Comparison of ENCODE assay signal across 27 mouse cellular contexts in the genomic region with DNA sequence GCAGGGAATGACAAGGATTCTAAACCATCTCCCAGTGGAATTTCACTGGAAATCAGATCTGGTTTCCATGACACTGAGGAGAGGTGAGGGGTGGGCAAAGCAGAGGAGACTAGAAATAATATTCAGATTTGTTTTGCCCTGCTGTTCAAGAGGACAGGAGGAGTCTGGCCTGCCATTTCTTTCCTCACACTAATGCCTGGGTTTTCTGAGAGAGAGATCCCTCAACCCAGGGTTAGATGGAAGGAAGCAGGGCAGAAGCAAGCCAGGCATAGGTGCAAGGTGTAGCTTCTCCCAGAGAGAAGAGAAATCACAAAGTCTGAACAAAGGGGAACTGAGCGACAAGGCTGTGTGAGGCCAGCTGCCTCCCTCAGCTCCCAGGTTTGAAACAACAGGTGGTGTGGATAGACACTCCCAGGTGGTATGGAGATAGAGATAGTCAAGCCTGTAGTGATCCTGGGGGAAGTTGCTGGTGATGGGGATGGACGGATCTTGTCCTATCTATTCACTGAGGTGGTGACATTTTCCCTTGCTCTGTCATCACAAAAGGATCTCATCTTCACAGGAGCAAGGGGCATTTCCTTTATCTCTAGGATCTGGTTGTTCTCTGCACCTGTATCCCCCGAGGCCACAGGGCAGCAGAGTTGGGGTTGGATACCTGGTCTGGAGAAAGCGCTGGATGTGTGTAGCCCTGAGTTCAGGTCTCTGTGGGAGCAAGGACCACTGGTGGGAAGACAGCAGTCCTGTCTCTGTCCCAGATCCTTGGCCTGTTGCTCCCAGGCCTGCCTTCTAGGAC. TPM values are rescaled to one million over a fixed set of nuclear protein-coding genes. Genes with fewer than 3 reads are reported as not detected.
"Had no signal": no experiment of that assay in that cellular context is flagged by ENCODE, and none has a peak within 500 bp of the region (broad histone marks: within the 10 kb centered on the region; RNA-seq: fewer than 3 reads in every experiment).

No protein-coding gene starts in this region.

- H3K4me2 ChIP-seq: kidney, embryonic 15.5 days; limb, embryonic 13.5 days; liver, embryonic 12.5 days; liver, embryonic 15.5 days; lung, embryonic 15.5 days; midbrain, embryonic 15.5 days; stomach, embryonic 15.5 days had no signal

- H3K9me3 ChIP-seq: kidney, embryonic 15.5 days; limb, embryonic 13.5 days; liver, embryonic 12.5 days; liver, embryonic 15.5 days; lung, embryonic 15.5 days; midbrain, embryonic 15.5 days; stomach, embryonic 15.5 days had no signal

- H3K4me3 ChIP-seq: kidney, embryonic 15.5 days; limb, embryonic 10.5 days; limb, embryonic 13.5 days; liver, embryonic 12.5 days; liver, embryonic 15.5 days; lung, embryonic 15.5 days; megakaryocyte, embryonic 14.5 days; midbrain, embryonic 10.5 days; midbrain, embryonic 15.5 days; stomach, embryonic 15.5 days had no signal

- ATAC-seq: intestine, postnatal 0 days; liver, embryonic 12.5 days; midbrain, embryonic 15.5 days had no signal

- H3K36me3 ChIP-seq: kidney, embryonic 15.5 days; limb, embryonic 10.5 days; limb, embryonic 13.5 days; liver, embryonic 12.5 days; liver, embryonic 15.5 days; lung, embryonic 15.5 days; midbrain, embryonic 10.5 days; midbrain, embryonic 15.5 days; stomach, embryonic 15.5 days had no signal

- H3K27me3 ChIP-seq: kidney, embryonic 15.5 days; limb, embryonic 13.5 days; liver, embryonic 15.5 days; lung, embryonic 15.5 days; midbrain, embryonic 15.5 days; stomach, embryonic 15.5 days had no signal

- H3K4me1 ChIP-seq: kidney, embryonic 15.5 days; limb, embryonic 13.5 days; liver, embryonic 12.5 days; liver, embryonic 15.5 days; lung, embryonic 15.5 days; midbrain, embryonic 10.5 days; midbrain, embryonic 15.5 days; stomach, embryonic 15.5 days had no signal

- DNase-seq: kidney, adult 8-10 months; kidney, postnatal 14 days; kidney, postnatal 4 days; liver; lung, adult 18-20 months; lung, postnatal 10 days; lung, postnatal 36 days had no signal

- H3K27ac ChIP-seq: kidney, embryonic 15.5 days; limb, embryonic 10.5 days; limb, embryonic 13.5 days; liver, embryonic 12.5 days; liver, embryonic 15.5 days; lung, embryonic 15.5 days; midbrain, embryonic 10.5 days; midbrain, embryonic 15.5 days; stomach, embryonic 15.5 days had no signal

- H3K9ac ChIP-seq: kidney, embryonic 15.5 days; limb, embryonic 13.5 days; liver, embryonic 12.5 days; liver, embryonic 15.5 days; lung, embryonic 15.5 days; midbrain, embryonic 15.5 days; stomach, embryonic 15.5 days had no signal

RNA-seq across cellular contexts. Expression of gene Fam240a, which starts 8.6 kb away (rescaled TPM):
- total RNA-seq: layer of hippocampus, adult 18-20 months; layer of hippocampus, postnatal 25 days; left cerebral cortex, adult 18-20 months; left cerebral cortex, postnatal 25 days had no signal
- polyA plus RNA-seq: intestine, embryonic 14.5 days; intestine, postnatal 0 days; kidney, embryonic 15.5 days; limb, embryonic 10.5 days; limb, embryonic 13.5 days; liver, embryonic 12.5 days; liver, embryonic 15.5 days; lung, embryonic 15.5 days; midbrain, embryonic 10.5 days; midbrain, embryonic 15.5 days; neural tube, embryonic 11.5 days; neural tube, embryonic 14.5 days; small intestine, adult 2 months; stomach, embryonic 15.5 days; urinary bladder, adult 2 months had no signal

RNA-seq across cellular contexts. Expression of gene Tdgf1, which starts 37.9 kb away (rescaled TPM):
- polyA plus RNA-seq: intestine, embryonic 14.5 days; intestine, postnatal 0 days; kidney, embryonic 15.5 days; limb, embryonic 10.5 days; liver, embryonic 12.5 days; liver, embryonic 15.5 days; lung, embryonic 15.5 days; midbrain, embryonic 15.5 days; neural tube, embryonic 11.5 days; small intestine, adult 2 months; stomach, embryonic 15.5 days; urinary bladder, adult 2 months had no signal

RNA-seq across cellular contexts. Expression of gene Lrrc2, which starts 43.3 kb away (rescaled TPM):
- polyA plus RNA-seq: limb, embryonic 13.5 days; small intestine, adult 2 months; stomach, embryonic 15.5 days had no signal
